Mouse (Mus musculus): ENCODE results near the gene Ppp4r3a.

The Ppp4r3a gene

GRCm38 (mm10) chr12:100990291-100990690, 93.2 kb downstream of the Ppp4r3a start:
- DNase-seq = no peak

GRCm38 (mm10) chr12:100989780-100990288, 93.7 kb downstream of the Ppp4r3a start:
- no peak for DNase-seq
